In the genomic region with DNA sequence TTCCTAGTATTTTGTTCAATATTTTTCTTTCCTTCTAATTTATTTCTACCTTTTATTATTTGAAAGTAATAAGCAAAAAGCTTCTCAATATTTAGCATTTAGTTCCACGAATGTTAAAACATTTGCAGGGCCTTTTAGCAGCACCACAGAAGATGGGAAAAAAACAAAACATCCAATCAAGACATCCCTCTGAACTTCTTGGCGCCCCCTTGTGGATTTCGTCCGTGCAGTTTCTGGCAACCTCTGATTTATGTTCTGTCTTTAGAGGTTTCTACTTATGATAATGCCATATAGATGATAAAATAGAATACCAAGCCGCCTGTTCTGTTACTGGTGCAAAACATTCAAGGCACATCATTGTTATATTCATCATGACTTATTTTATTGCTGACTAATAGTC, we compare ENCODE assay signal across 9 mouse cellular contexts.
DNase-seq lines count a peak whose midpoint lies in the region; ATAC-seq and TF ChIP-seq lines count a peak whose summit lies in the region.
"Had no signal": no experiment of that assay in that cellular context is flagged by ENCODE, and none has a peak within 500 bp of the region (broad histone marks: within the 10 kb centered on the region; RNA-seq: fewer than 3 reads in every experiment).

No protein-coding gene starts in this region.

- DNase-seq in forebrain, postnatal 0 days = peak; percentile 35
- peak; percentile 32 for DNase-seq in neural tube, embryonic 10.5 days (ENCODE audit: extremely low spot score, low spot score)
- DNase-seq in c-Kit-positive CD71-positive TER-119-positive erythroid progenitor cells, embryonic 14.5 days (ENCODE audit: low spot score) = peak; percentile 18
- peak; percentile 62 for DNase-seq in hindbrain, postnatal 0 days (ENCODE audit: low spot score)
- DNase-seq in liver, embryonic 13.5 days = peak; percentile 1
- peak; percentile 11 to 31 for DNase-seq in urinary bladder, postnatal 36 days (ENCODE audit: low spot score in 2 of 2)

- H3K9ac ChIP-seq in forebrain, postnatal 0 days = no peak overlapping the region
- no peak overlapping the region for H3K9ac ChIP-seq in forebrain, embryonic 16.5 days (replicated peaks; ENCODE audit: low read depth, low read length)
- H3K9ac ChIP-seq in neural tube, embryonic 15.5 days (replicated peaks) = no peak overlapping the region
- H3K9ac ChIP-seq in hindbrain, postnatal 0 days (replicated peaks; ENCODE audit: low read length) = no peak overlapping the region
- H3K9ac ChIP-seq in liver, embryonic 13.5 days = no peak overlapping the region

- H3K36me3 ChIP-seq in forebrain, postnatal 0 days (ENCODE audit: insufficient read depth) = no peaks in the 10 kb centered on the region
- no peaks in the 10 kb centered on the region for H3K36me3 ChIP-seq in forebrain, embryonic 16.5 days (ENCODE audit: control insufficient read depth, insufficient read depth)
- no peaks in the 10 kb centered on the region for H3K36me3 ChIP-seq in neural tube, embryonic 15.5 days
- no peaks in the 10 kb centered on the region for H3K36me3 ChIP-seq in hindbrain, postnatal 0 days (ENCODE audit: insufficient read depth, low read length)
- no peaks in the 10 kb centered on the region for H3K36me3 ChIP-seq in liver, embryonic 13.5 days

- peak; percentile 53 for TF ChIP-seq CTCF in forebrain, postnatal 0 days (IDR thresholded peaks at IDR 0.05; ENCODE audit: low read depth)
- peak; percentile 63 for TF ChIP-seq CTCF in hindbrain, postnatal 0 days (IDR thresholded peaks at IDR 0.05; ENCODE audit: low read depth)

- ATAC-seq in forebrain, postnatal 0 days = no peak
- ATAC-seq in forebrain, embryonic 16.5 days = no peak
- no peak for ATAC-seq in neural tube, embryonic 15.5 days (ENCODE audit: low FRiP score)
- no peak for ATAC-seq in hindbrain, postnatal 0 days
- ATAC-seq in liver, embryonic 13.5 days (ENCODE audit: low read depth) = no peak

- H3K4me1 ChIP-seq in forebrain, postnatal 0 days (ENCODE audit: insufficient read depth) = no peaks in the 10 kb centered on the region
- H3K4me1 ChIP-seq in forebrain, embryonic 16.5 days (replicated peaks; ENCODE audit: control insufficient read depth, insufficient read depth, low read length) = no peaks in the 10 kb centered on the region
- H3K4me1 ChIP-seq in neural tube, embryonic 15.5 days = no peaks in the 10 kb centered on the region
- no peaks in the 10 kb centered on the region for H3K4me1 ChIP-seq in hindbrain, postnatal 0 days (ENCODE audit: insufficient read depth, low read length)
- H3K4me1 ChIP-seq in liver, embryonic 13.5 days (replicated peaks) = no peaks in the 10 kb centered on the region

- H3K4me3 ChIP-seq in forebrain, postnatal 0 days (ENCODE audit: low read depth, low read length) = no peak overlapping the region
- no peak overlapping the region for H3K4me3 ChIP-seq in forebrain, embryonic 16.5 days (replicated peaks; ENCODE audit: low read length)
- H3K4me3 ChIP-seq in neural tube, embryonic 15.5 days (replicated peaks) = no peak overlapping the region
- H3K4me3 ChIP-seq in hindbrain, postnatal 0 days (ENCODE audit: low read length) = no peak overlapping the region
- H3K4me3 ChIP-seq in liver, embryonic 13.5 days (replicated peaks) = no peak overlapping the region
- H3K4me3 ChIP-seq: myocyte had no signal

- WGBS in forebrain, postnatal 0 days = 10% methylated on average over 5 of the region's 5 CpGs
- WGBS in forebrain, embryonic 16.5 days = 6% methylated on average over 5 of the region's 5 CpGs
- WGBS in neural tube, embryonic 15.5 days = 14% methylated on average over 5 of the region's 5 CpGs
- WGBS in hindbrain, postnatal 0 days = 9% methylated on average over 5 of the region's 5 CpGs
- 3% methylated on average over 5 of the region's 5 CpGs for WGBS in liver, embryonic 13.5 days (ENCODE audit: insufficient replicate concordance)

- no peak overlapping the region for H3K4me2 ChIP-seq in forebrain, postnatal 0 days (ENCODE audit: low read depth)
- H3K4me2 ChIP-seq in forebrain, embryonic 16.5 days (ENCODE audit: low read length) = no peak overlapping the region
- H3K4me2 ChIP-seq in neural tube, embryonic 15.5 days = no peak overlapping the region
- H3K4me2 ChIP-seq in hindbrain, postnatal 0 days (ENCODE audit: low read depth, low read length) = no peak overlapping the region
- no peak overlapping the region for H3K4me2 ChIP-seq in liver, embryonic 13.5 days

- H3K27ac ChIP-seq in forebrain, postnatal 0 days (ENCODE audit: low read depth, low read length) = no peak overlapping the region
- H3K27ac ChIP-seq in forebrain, embryonic 16.5 days (ENCODE audit: low read length) = no peak overlapping the region
- H3K27ac ChIP-seq in neural tube, embryonic 15.5 days (replicated peaks) = no peak overlapping the region
- H3K27ac ChIP-seq in hindbrain, postnatal 0 days = no peak overlapping the region
- H3K27ac ChIP-seq in liver, embryonic 13.5 days = no peak overlapping the region

- no peaks in the 10 kb centered on the region for H3K9me3 ChIP-seq in forebrain, postnatal 0 days (ENCODE audit: low read length)
- no peaks in the 10 kb centered on the region for H3K9me3 ChIP-seq in forebrain, embryonic 16.5 days (ENCODE audit: control insufficient read depth, low read length)
- no peaks in the 10 kb centered on the region for H3K9me3 ChIP-seq in neural tube, embryonic 15.5 days (replicated peaks)
- H3K9me3 ChIP-seq in hindbrain, postnatal 0 days (ENCODE audit: low read length) = no peaks in the 10 kb centered on the region
- no peaks in the 10 kb centered on the region for H3K9me3 ChIP-seq in liver, embryonic 13.5 days (replicated peaks)

- H3K27me3 ChIP-seq in forebrain, postnatal 0 days (ENCODE audit: insufficient read depth, low read length) = no peaks in the 10 kb centered on the region
- no peaks in the 10 kb centered on the region for H3K27me3 ChIP-seq in forebrain, embryonic 16.5 days (replicated peaks; ENCODE audit: control insufficient read depth, insufficient read depth, low read length)
- no peaks in the 10 kb centered on the region for H3K27me3 ChIP-seq in neural tube, embryonic 15.5 days (replicated peaks)
- no peaks in the 10 kb centered on the region for H3K27me3 ChIP-seq in hindbrain, postnatal 0 days (ENCODE audit: insufficient read depth, low read length)
- no peaks in the 10 kb centered on the region for H3K27me3 ChIP-seq in liver, embryonic 13.5 days

Comparison
In these comparisons a context has a peak if more than half of its experiments do, and no peak if none do; other contexts are left out.
1. DNase-seq: peak in every context shown above with its lines; median percentile 62 in hindbrain, postnatal 0 days; 35 in forebrain, postnatal 0 days; 32 in neural tube, embryonic 10.5 days; 21 in urinary bladder, postnatal 36 days; 18 in c-Kit-positive CD71-positive TER-119-positive erythroid progenitor cells, embryonic 14.5 days; 1 in liver, embryonic 13.5 days.